Mouse (Mus musculus) heart, embryonic 15.5 days (tissue): ENCODE data around the gene Gga1. TPM values are rescaled to one million over a fixed set of nuclear protein-coding genes. Genes with fewer than 3 reads are reported as not detected.

Experiments
- ATAC-seq: fragments of 200-750 bp; cut with Nextera tagmentation; replicated peaks from 2 replicates; pipeline ENCODE4 v1.8.0; 2017; ENCODE audit warnings: low read depth, moderate TSS enrichment; ENCODE audit not compliant: insufficient number of reproducible peaks, insufficient read depth, low FRiP score
- H3K27ac ChIP-seq: fragments of 300-500 bp; sonication (generic); 2 replicates; pipeline ENCODE4 v1.5.1; 2015; ENCODE audit warnings: mild to moderate bottlenecking, inconsistent platforms
- H3K27me3 ChIP-seq: fragments of 300-500 bp; sonication (generic); 2 replicates; pipeline ENCODE4 v1.6.1; 2015; ENCODE audit warnings: inconsistent platforms
- H3K36me3 ChIP-seq: fragments of 300-500 bp; sonication (generic); 2 replicates; pipeline ENCODE4 v1.6.1; 2015; ENCODE audit warnings: mild to moderate bottlenecking, inconsistent platforms
- H3K4me1 ChIP-seq: fragments of 300-500 bp; sonication (generic); replicated peaks from 2 replicates; pipeline ENCODE4 v1.6.1; 2015; ENCODE audit warnings: inconsistent platforms
- H3K4me2 ChIP-seq: fragments of 300-500 bp; sonication (generic); 2 replicates; pipeline ENCODE4 v1.6.1; 2015; ENCODE audit warnings: inconsistent platforms, mild to moderate bottlenecking, moderate library complexity
- H3K4me3 ChIP-seq: fragments of 300-500 bp; sonication (generic); 2 replicates; pipeline ENCODE4 v1.5.1; 2015; ENCODE audit warnings: mild to moderate bottlenecking, inconsistent platforms
- H3K9ac ChIP-seq: fragments of 300-500 bp; sonication (generic); 2 replicates; pipeline ENCODE4 v1.6.1; 2015; ENCODE audit warnings: mild to moderate bottlenecking, inconsistent platforms
- H3K9me3 ChIP-seq: fragments of 300-500 bp; sonication (generic); replicated peaks from 2 replicates; pipeline ENCODE4 v1.6.1; 2016; ENCODE audit warnings: inconsistent platforms
- WGBS: fragments of 180-500 bp; shearing (Covaris S2); methylation state at CpG from one replicate; pipeline ENCODE4 v1.1.7; 2015; ENCODE audit warnings: mixed read lengths; 5-methylcytosine and 5-hydroxymethylcytosine counted together
- polyA plus RNA-seq: library from polyadenylated mRNA; unstranded; fragments of >200 nt; fragmentation: Nextera tagmentation; extraction: Ambion mirVana; gene quantifications from 2 replicates; pipeline ENCODE4 v1.2.1, GENCODE M21; 2015

Gga1 gene
- polyA plus RNA-seq, result 39.7 and 48.4 TPM in 2 replicates

DNA sequence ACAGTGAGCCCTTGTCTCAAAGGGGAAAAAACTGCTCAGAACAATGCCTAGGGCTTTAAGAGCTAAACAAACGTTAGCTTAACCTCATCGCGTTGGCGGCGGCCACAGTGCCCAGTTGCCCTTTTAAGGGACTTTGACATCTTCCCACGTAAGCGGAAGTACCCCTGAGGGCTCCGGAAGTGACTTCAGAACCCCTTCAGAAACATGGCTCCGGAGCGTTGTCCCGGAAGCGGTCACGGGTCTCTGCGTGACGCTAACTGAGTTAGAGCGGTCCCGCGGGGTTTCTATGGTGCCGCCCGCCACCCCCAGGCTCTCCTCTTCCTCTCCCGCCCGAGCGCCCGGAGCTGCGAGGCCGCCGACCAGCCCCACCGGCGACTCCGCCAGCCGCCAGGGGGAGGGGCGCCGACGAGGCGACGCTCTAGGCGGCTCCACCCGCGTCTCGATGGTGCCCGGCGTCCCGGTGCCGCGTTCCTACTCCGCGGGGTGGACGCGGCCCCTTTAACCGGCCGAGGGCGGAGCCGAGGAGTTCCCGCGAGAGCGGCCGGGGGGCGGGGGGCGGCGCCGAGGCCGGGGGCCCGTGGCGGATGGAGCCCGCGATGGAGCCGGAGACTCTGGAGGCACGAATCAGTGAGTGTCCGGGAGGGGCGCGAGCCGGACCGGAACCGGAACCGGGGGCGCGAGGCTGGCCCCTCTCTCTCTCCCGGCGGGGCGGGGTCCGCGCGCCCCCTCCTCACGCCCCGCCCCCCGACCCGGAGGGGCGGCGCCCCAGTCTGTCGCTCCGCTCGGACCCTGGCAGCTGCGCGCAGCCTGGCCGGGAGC, at the start of gene Gga1:
Gga1 (plus strand) TSS at position 200 of the 819 bp plus-strand sequence.
- peaks cover 37% of the 10 kb centered on the region for H3K4me1 ChIP-seq
- H3K27ac ChIP-seq, result peak within 1 kb of the TSS; percentile 100
- peak within 1 kb of the TSS; percentile 81 for H3K4me2 ChIP-seq
- peak within 1 kb of the TSS; percentile 88 for H3K4me3 ChIP-seq
- peak; percentile 92 for ATAC-seq
- WGBS, result under 1% methylated on average over 69 of the region's 95 CpGs
- H3K9ac ChIP-seq, result peak within 1 kb of the TSS; percentile 91
- H3K36me3 ChIP-seq, result peaks cover 14% of the 10 kb centered on the region
- H3K27me3 ChIP-seq, result no peaks in the 10 kb centered on the region
- H3K9me3 ChIP-seq, result no peaks in the 10 kb centered on the region

DNA sequence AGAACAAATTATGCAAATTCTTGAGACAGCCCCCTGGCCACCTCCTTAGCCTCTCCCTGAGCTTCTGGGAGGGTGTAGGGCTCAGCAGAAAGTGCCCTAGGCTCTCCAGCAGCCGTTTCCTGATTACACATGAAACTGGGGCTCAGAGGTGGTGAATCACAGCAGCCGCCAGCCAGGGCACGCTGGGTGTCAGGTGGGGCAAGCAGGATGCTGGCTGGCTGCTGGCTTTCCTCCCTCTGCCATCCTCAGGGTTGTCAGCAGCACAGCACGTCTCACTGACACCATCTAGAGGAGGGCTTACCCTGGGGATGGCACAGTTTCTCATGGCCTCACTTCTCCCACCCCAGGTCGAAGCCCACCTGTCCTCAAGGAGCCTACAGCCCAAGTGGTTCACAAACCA, 48.7 kb upstream of the Gga1 start:
- Histone ChIP-seq H3K27ac (no peak overlapping the region), H3K4me1 (peaks cover 35% of the 10 kb centered on the region), H3K9me3 (no peaks in the 10 kb centered on the region), H3K27me3 (peaks cover 7% of the 10 kb centered on the region), H3K4me3 (no peak overlapping the region), H3K36me3 (no peaks in the 10 kb centered on the region), H3K9ac (no peak overlapping the region), H3K4me2 (no peak overlapping the region)
- ATAC-seq, result no peak
- WGBS, result 15% methylated on average over 5 of the region's 5 CpGs

GRCm38 (mm10) chr15:78829636-78830035, 47.4 kb upstream of the Gga1 start:
- ATAC-seq, result no peak
- H3K4me1 ChIP-seq, result peaks cover 48% of the 10 kb centered on the region
- H3K4me3 ChIP-seq, result no peak overlapping the region
- peaks cover 7% of the 10 kb centered on the region for H3K27me3 ChIP-seq
- no peaks in the 10 kb centered on the region for H3K36me3 ChIP-seq
- H3K4me2 ChIP-seq, result no peak overlapping the region
- 89% methylated on average over 1 of the region's 1 CpGs for WGBS
- H3K9me3 ChIP-seq, result no peaks in the 10 kb centered on the region
- H3K27ac ChIP-seq, result no peak overlapping the region
- H3K9ac ChIP-seq, result no peak overlapping the region

DNA sequence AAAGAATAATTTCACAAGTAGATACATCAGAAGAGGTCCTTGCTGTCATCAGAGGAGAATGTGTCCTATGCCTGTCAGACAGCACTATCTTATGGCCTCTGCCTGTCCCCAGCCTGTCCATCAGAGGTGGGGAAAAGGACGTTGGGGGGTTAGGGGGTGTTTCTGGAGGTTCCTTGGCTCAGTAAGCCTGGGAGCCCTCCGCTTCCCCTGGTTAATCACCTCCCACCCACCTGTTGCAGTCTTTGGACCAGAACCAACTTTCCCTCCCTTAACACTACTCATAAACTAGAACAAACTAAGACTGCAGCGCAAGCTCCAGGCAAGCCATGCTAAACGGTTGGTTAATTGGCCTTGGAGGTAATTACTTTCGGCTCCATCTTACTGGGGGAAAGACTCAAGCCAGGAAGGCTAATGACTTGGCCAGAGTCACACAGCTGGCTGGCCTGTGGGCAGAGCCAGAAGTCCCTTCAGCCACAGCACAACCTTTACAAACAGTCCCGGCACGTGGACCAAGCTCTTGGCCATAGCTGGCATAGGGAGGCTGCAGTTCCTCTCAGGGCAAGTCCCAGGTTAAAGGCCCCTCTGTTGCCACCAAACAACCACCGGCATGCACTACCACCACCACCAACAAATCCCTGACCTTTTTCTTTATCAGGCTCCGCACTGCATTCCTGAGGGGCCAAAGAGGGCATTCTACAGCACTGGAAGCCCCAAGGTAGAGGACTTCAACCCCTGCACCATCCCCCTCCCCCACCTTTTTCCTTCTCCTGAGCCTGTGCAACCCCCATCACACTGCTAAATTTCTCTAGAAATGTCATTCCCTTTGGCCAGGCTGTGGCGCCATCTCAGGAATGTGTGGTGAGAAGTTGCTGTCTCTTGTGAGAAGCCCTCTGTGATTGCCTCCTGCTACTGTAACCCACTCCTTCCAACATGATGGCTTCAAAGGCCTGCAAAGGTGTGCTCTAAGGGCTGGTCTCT, 46.0 kb upstream of the Gga1 start:
- H3K36me3 ChIP-seq, result no peaks in the 10 kb centered on the region
- 61% methylated on average over 10 of the region's 10 CpGs for WGBS
- H3K4me2 ChIP-seq, result 0 out of 2 replicates have a peak overlapping the region, but pooled peaks have one; percentile 36
- H3K9me3 ChIP-seq, result no peaks in the 10 kb centered on the region
- no peak overlapping the region for H3K4me3 ChIP-seq
- no peak overlapping the region for H3K9ac ChIP-seq
- peak overlapping the region; percentile 85; the same call in 1 of the 2 replicates for H3K27ac ChIP-seq
- peaks cover 7% of the 10 kb centered on the region for H3K27me3 ChIP-seq
- ATAC-seq, result no peak
- peaks cover 62% of the 10 kb centered on the region for H3K4me1 ChIP-seq

- H3K9ac ChIP-seq, result peak overlapping the region; percentile 21
- ATAC-seq, result peak; percentile 70
- 43% methylated on average over 19 of the region's 19 CpGs for WGBS
- H3K27ac ChIP-seq, result peak overlapping the region; percentile 85
- H3K4me2 ChIP-seq, result peak overlapping the region; percentile 36
- 0 out of 2 replicates have a peak overlapping the region, but pooled peaks have one; percentile 10 for H3K4me3 ChIP-seq
- H3K27me3 ChIP-seq, result peaks cover 4% of the 10 kb centered on the region; the same call in 1 of the 2 replicates
- H3K36me3 ChIP-seq, result no peaks in the 10 kb centered on the region
- no peaks in the 10 kb centered on the region for H3K9me3 ChIP-seq
- H3K4me1 ChIP-seq, result peaks cover 63% of the 10 kb centered on the region
Measured at GRCm38 (mm10) chr15:78831720-78832657, 45.0 kb upstream of the Gga1 start.

- Histone ChIP-seq H3K27ac (peak overlapping the region; percentile 85), H3K27me3 (peaks cover 4% of the 10 kb centered on the region; the same call in 1 of the 2 replicates), H3K9ac (peak overlapping the region; percentile 21; the same call in 1 of the 2 replicates), H3K36me3 (no peaks in the 10 kb centered on the region), H3K4me3 (no peak overlapping the region), H3K4me2 (peak overlapping the region; percentile 36), H3K9me3 (no peaks in the 10 kb centered on the region), H3K4me1 (peaks cover 63% of the 10 kb centered on the region)
- peak; percentile 68 for ATAC-seq
- WGBS, result 21% methylated on average over 14 of the region's 14 CpGs
Measured at GRCm38 (mm10) chr15:78832701-78833123, 44.3 kb upstream of the Gga1 start.

DNA sequence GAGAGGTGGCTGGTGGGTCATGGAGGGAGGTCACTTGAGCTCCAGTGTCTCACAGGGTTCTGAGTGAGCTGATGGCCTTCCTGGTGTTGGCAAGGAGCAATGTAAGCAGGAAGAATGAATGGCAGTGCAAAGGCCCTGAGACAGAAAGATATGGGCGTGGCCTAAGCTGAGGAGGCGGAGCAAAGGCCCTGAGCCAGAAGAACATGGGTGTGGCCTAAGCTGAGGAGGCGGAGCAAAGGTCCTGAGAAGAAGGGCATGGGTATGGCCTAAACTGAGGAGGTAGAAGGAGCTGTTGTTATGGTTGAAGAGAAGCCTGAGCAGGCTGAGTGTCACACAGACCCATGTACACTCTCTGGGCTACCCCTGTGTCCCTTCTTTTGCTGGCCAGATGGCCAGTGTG, 43.4 kb upstream of the Gga1 start:
- ATAC-seq, result no peak
- Histone ChIP-seq H3K4me1 (peaks cover 57% of the 10 kb centered on the region), H3K9me3 (no peaks in the 10 kb centered on the region), H3K4me2 (no peak overlapping the region), H3K27me3 (no peaks in the 10 kb centered on the region), H3K27ac (peak overlapping the region; percentile 85), H3K4me3 (no peak overlapping the region), H3K36me3 (no peaks in the 10 kb centered on the region), H3K9ac (no peak overlapping the region)
- WGBS, result 86% methylated on average over 3 of the region's 3 CpGs

- Histone ChIP-seq H3K27me3 (no peaks in the 10 kb centered on the region), H3K36me3 (no peaks in the 10 kb centered on the region), H3K27ac (peak overlapping the region; percentile 85), H3K4me3 (no peak overlapping the region), H3K9me3 (no peaks in the 10 kb centered on the region), H3K4me1 (peaks cover 57% of the 10 kb centered on the region), H3K9ac (no peak overlapping the region), H3K4me2 (no peak overlapping the region)
- no peak for ATAC-seq
- WGBS, result 25% methylated on average over 10 of the region's 10 CpGs
Measured at GRCm38 (mm10) chr15:78834233-78835005, 42.6 kb upstream of the Gga1 start.

DNA sequence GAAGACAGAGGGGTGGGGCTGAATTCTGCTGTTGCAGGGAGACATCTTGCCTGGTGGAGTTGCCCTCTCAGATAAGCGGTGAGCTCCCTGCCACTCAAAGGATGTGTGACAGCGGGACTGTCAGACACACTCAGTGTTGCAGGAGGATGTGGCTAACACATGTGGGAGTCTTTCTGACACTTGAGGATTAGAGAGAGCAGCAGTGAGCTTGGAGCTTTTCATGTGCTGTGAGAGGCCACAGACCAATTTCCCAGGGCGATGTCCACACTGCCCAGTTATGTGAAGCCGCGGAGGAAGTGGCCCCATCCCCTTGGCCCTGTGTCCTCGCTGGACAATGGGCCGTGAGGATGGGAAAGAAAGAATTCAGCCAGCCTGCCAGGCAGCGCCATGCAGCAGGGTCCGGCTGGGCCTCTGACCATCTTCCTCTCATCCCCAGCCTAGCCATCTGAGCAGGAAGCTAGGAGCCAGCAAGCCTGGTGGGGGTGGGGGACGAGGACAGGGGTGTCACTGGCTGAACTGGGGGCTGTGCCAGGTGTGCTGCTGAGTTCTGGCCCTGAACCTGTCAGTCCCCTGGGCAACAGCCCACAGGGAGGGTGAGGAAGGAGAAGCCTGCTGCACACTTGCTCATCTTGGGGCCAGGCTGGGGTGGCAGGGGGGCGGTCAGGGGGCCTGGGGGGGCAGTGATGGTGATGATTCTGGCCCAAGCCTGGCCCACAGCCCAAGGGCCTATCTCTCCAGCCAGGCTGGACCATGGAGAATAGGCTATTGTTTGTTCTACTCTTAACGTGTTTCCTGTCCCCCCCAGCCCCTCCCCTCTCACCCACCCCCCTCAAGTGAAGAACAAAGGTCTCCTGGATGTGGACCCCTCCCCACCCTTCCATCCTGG, 41.5 kb upstream of the Gga1 start:
- Histone ChIP-seq H3K9me3 (no peaks in the 10 kb centered on the region), H3K4me1 (peaks cover 67% of the 10 kb centered on the region), H3K4me2 (no peak overlapping the region; the same call in 1 of the 2 replicates), H3K27ac (peak overlapping the region; percentile 85), H3K4me3 (no peak overlapping the region), H3K27me3 (no peaks in the 10 kb centered on the region), H3K9ac (no peak overlapping the region), H3K36me3 (no peaks in the 10 kb centered on the region)
- ATAC-seq, result peak; percentile 32
- WGBS, result 12% methylated on average over 12 of the region's 12 CpGs
